Mouse (Mus musculus) gastrocnemius, postnatal 4 days (tissue): ENCODE data around the gene Tubb3. TPM values are rescaled to one million over a fixed set of nuclear protein-coding genes. Genes with fewer than 3 reads are reported as not detected.

Experiments used
- total RNA-seq, 2 experiments: library from RNA; stranded (reverse); gene quantifications; 2 replicates each; pipeline ENCODE4 v1.2.3; 2021

Gene Tubb3
- total RNA-seq, 2 experiments from 2014 or later, result 0.61 to 0.96 TPM

Other genes starting within 250 kb of the Tubb3 start
- gene Dpep1, start 225.2 kb upstream of the Tubb3 start, total RNA-seq, result 1 to 10 TPM; 4.7 to 9.6 TPM
- gene Chmp1a, start 198.7 kb upstream of the Tubb3 start, total RNA-seq, result 10 to 100 TPM; 48.1 to 68.1 TPM
- 1 to 10 TPM; 1.2 TPM for gene Spata33, start 198.6 kb upstream of the Tubb3 start, total RNA-seq
- 10 to 100 TPM; 26.7 to 27.4 TPM for gene Cdk10, start 186.6 kb upstream of the Tubb3 start, total RNA-seq
- gene Spata2l, start 175.2 kb upstream of the Tubb3 start, total RNA-seq, result 1 to 10 TPM; 2.3 to 2.4 TPM
- gene Zfp276, start 157.2 kb upstream of the Tubb3 start, total RNA-seq, result 10 to 100 TPM; 14.9 to 17.5 TPM
- gene Vps9d1, start 157.1 kb upstream of the Tubb3 start, total RNA-seq, result 10 to 100 TPM; 18.6 to 19.6 TPM
- gene Fanca, start 92.8 kb upstream of the Tubb3 start, total RNA-seq, result 10 to 100 TPM in 1 of 2 experiments, 1 to 10 TPM in 1; 9.5 to 12.1 TPM
- 1 to 10 TPM in 1 of 2 experiments, under 1 TPM in 1; 0.70 to 1.3 TPM for gene Spire2, start 78.7 kb upstream of the Tubb3 start, total RNA-seq
- 100 to 1,000 TPM; 174 to 177 TPM for gene Tcf25, start 37.7 kb upstream of the Tubb3 start, total RNA-seq
- gene Mc1r, start 4.3 kb upstream of the Tubb3 start, total RNA-seq, result not detected
- 10 to 100 TPM; 32.2 to 37.3 TPM for gene Def8, start 12.1 kb downstream of the Tubb3 start, total RNA-seq
- 10 to 100 TPM; 39.4 to 48.5 TPM for gene Afg3l1, start 66.5 kb downstream of the Tubb3 start, total RNA-seq
- gene Dbndd1, start 104.0 kb downstream of the Tubb3 start, total RNA-seq, result under 1 TPM; 0.44 to 0.57 TPM
- 10 to 100 TPM; 10.7 to 13.0 TPM for gene Gas8, start 107.4 kb downstream of the Tubb3 start, total RNA-seq
- gene Rhou, start 242.5 kb downstream of the Tubb3 start, total RNA-seq, result 1 to 10 TPM; 6.9 to 8.0 TPM